Mouse (Mus musculus) left cerebral cortex, adult 2 months (tissue): ENCODE measurements at regions not wholly inside any gene's neighbourhood (a gene's known extent, or its start where the extent isn't known, plus 50 kb on each side); places are given as distances from the start of the nearest gene placed in this dataset.
"Not testable (repeated sequence)": the region's sequence is repeated elsewhere in the genome, so short reads cannot be mapped to it uniquely, and the experiment has no call there.

Source experiments
- DNase-seq, 2 experiments: peaks; one replicate each; pipeline ENCODE4 v3.0.0; 2021 to 2022; ENCODE audit warnings: low spot score in 2 of 2, mixed read lengths in 1 of 2; ENCODE audit errors: extremely low spot score in 1 of 2
- H3K27ac ChIP-seq: fragments of 200-600 bp; 2 replicates; pipeline ENCODE4 v1.8.1; 2022
- H3K4me3 ChIP-seq: fragments of 200-600 bp; 2 replicates; pipeline ENCODE4 v1.8.1; 2022
- CTCF ChIP-seq: fragments of 200-600 bp; IDR thresholded peaks from 2 replicates; pipeline ENCODE4 v1.8.1; 2022; ENCODE audit warnings: antibody characterized with exemption, mild to moderate bottlenecking, moderate library complexity
- intact Hi-C: fragments of 180-260 bp; cut with DNase I; formaldehyde crosslinking; loops from one replicate; pipeline ENCODE4 v1.15.1; 2025

GRCm38 (mm10) chr17:91361261-91361660 is 268.4 kb upstream of the Nrxn1 start:
- no peak overlapping the region for H3K4me3 ChIP-seq
- no peak overlapping the region for H3K27ac ChIP-seq
- no peak for DNase-seq
- intact Hi-C loops, result no loop called here
- TF ChIP-seq CTCF, result no peak

- no peak overlapping the region for H3K27ac ChIP-seq
- TF ChIP-seq CTCF, result no peak
- H3K4me3 ChIP-seq, result no peak overlapping the region
- DNase-seq, result no peak
- intact Hi-C loops, result no loop called here
Measured at GRCm38 (mm10) chr17:91352107-91352506, 259.2 kb upstream of the Nrxn1 start.

GRCm38 (mm10) chr17:91336882-91337281 is 244.0 kb upstream of the Nrxn1 start:
- DNase-seq, result no peak
- no peak for TF ChIP-seq CTCF
- intact Hi-C loops, result no loop called here

GRCm38 (mm10) chr17:91333790-91334189 is 240.9 kb upstream of the Nrxn1 start:
- no peak overlapping the region for H3K4me3 ChIP-seq
- H3K27ac ChIP-seq, result no peak overlapping the region
- intact Hi-C loops, result no loop called here
- DNase-seq, result no peak
- TF ChIP-seq CTCF, result no peak

More at GRCm38 (mm10) chr17:91336882-91337281, 244.0 kb upstream of the Nrxn1 start:
- Histone ChIP-seq H3K4me3 (no peak overlapping the region), H3K27ac (no peak overlapping the region)

- intact Hi-C loops, result no loop called here
- no peak overlapping the region for H3K27ac ChIP-seq
- H3K4me3 ChIP-seq, result no peak overlapping the region
- DNase-seq, result no peak
- TF ChIP-seq CTCF, result no peak
Measured at GRCm38 (mm10) chr17:91333202-91333601, 240.3 kb upstream of the Nrxn1 start.

- no peak for DNase-seq
- intact Hi-C loops, result no loop called here
- no peak for TF ChIP-seq CTCF
Measured at GRCm38 (mm10) chr17:91324377-91324776, 231.5 kb upstream of the Nrxn1 start.

GRCm38 (mm10) chr17:91286875-91287274 is 194.0 kb upstream of the Nrxn1 start:
- intact Hi-C loops, result no loop called here
- H3K27ac ChIP-seq, result no peak overlapping the region

More at GRCm38 (mm10) chr17:91324377-91324776, 231.5 kb upstream of the Nrxn1 start:
- Histone ChIP-seq H3K27ac (no peak overlapping the region), H3K4me3 (no peak overlapping the region)

GRCm38 (mm10) chr17:91274378-91274777 is 181.5 kb upstream of the Nrxn1 start:
- intact Hi-C loops, result no loop called here
- no peak overlapping the region for H3K27ac ChIP-seq
- TF ChIP-seq CTCF, result no peak
- H3K4me3 ChIP-seq, result no peak overlapping the region
- no peak for DNase-seq

More at GRCm38 (mm10) chr17:91286875-91287274, 194.0 kb upstream of the Nrxn1 start:
- DNase-seq, result no peak
- no peak for TF ChIP-seq CTCF
- no peak overlapping the region for H3K4me3 ChIP-seq

- no peak overlapping the region for H3K4me3 ChIP-seq
- no peak for TF ChIP-seq CTCF
- intact Hi-C loops, result no loop called here
- H3K27ac ChIP-seq, result no peak overlapping the region
- DNase-seq, result no peak
Measured at GRCm38 (mm10) chr17:91238719-91239118, 145.8 kb upstream of the Nrxn1 start.

GRCm38 (mm10) chr17:91236653-91237052 is 143.8 kb upstream of the Nrxn1 start:
- H3K4me3 ChIP-seq, DNase-seq, H3K27ac ChIP-seq, intact Hi-C loops: not testable (repeated sequence)

GRCm38 (mm10) chr17:91226378-91226777 is 133.5 kb upstream of the Nrxn1 start:
- intact Hi-C loops, result no loop called here
- no peak for TF ChIP-seq CTCF
- Histone ChIP-seq H3K27ac (no peak overlapping the region), H3K4me3 (no peak overlapping the region)
- no peak for DNase-seq

GRCm38 (mm10) chr17:91225916-91226315 is 133.0 kb upstream of the Nrxn1 start:
- intact Hi-C loops, result no loop called here
- Histone ChIP-seq H3K4me3 (no peak overlapping the region), H3K27ac (no peak overlapping the region)
- TF ChIP-seq CTCF, result no peak
- DNase-seq, result no peak

- intact Hi-C loops, result no loop called here
- peak; percentile 17; the same call in 1 of the 2 replicates for TF ChIP-seq CTCF
- no peak for DNase-seq
- Histone ChIP-seq H3K4me3 (no peak overlapping the region), H3K27ac (no peak overlapping the region)
Measured at GRCm38 (mm10) chr17:91216429-91216828, 123.6 kb upstream of the Nrxn1 start.

- intact Hi-C loops, result no loop called here
- no peak overlapping the region for H3K27ac ChIP-seq
- H3K4me3 ChIP-seq, result no peak overlapping the region
- TF ChIP-seq CTCF, result no peak
- DNase-seq, result no peak
Measured at GRCm38 (mm10) chr17:91182574-91182973, 89.7 kb upstream of the Nrxn1 start.
